Mouse (Mus musculus): ENCODE data around the gene Cabin1. TPM values are rescaled to one million over a fixed set of nuclear protein-coding genes. Genes with fewer than 3 reads are reported as not detected.
A peak's percentile ranks its signal among the peaks of the same experiment; 100 is the strongest.

Gene Cabin1
- polyA plus RNA-seq, 1 experiment from 2014 or later, result 34.0 TPM

DNA sequence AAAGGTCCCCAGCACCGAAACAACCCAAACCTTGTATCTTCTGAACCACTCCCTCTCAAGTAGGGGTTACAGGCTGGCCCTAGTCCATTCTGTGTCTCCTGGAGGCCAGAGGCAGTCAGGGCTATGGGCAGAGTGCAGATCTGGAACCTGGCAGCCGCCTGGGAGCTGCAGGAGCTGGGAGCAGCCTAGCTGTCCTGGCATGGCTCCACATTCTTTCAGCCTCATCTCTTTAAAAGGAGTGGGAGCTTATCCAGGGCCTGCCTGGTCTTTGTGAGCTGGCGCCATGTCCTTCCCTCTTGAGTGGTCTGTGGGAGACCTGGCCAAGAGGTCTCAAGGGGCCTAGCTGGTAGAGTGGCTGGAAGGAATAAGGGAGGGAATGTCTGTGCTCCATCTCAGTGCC, 116.8 kb downstream of the Cabin1 start:
- Histone ChIP-seq H3K9ac (replicated peaks; ENCODE audit: low read length) (no peak overlapping the region), H3K36me3 (ENCODE audit: insufficient read depth, low read length) (peaks cover 44% of the 10 kb centered on the region)

DNA sequence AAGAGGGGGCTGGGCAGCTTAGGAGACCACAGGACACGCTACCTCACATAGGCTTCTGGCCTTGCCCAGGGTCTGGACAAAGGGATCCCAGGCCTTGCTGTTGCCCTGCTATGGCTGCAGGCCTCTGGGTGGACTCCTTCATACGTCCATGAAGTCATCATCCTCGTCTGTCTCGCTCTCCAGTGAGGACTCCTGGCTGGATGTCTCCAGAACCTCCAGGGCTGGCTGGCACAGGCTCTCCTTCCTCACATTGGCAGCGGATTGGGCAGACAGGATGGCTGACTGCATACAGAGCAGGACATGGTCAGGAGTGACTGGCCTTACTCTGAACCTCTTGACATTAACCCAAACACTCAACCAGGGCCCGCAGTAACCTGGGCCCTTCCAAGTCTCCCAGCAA, 117.7 kb downstream of the Cabin1 start:
- H3K36me3 ChIP-seq (ENCODE audit: insufficient read depth, low read length), result peaks cover 35% of the 10 kb centered on the region
- H3K9me3 ChIP-seq (ENCODE audit: low read length), result no peaks in the 10 kb centered on the region
- WGBS, result 93% methylated on average over 6 of the region's 6 CpGs
- no peaks in the 10 kb centered on the region for H3K27me3 ChIP-seq (ENCODE audit: insufficient read depth, low read length)
- H3K4me2 ChIP-seq (replicated peaks; ENCODE audit: low read depth, low read length), result no peak overlapping the region
- H3K4me1 ChIP-seq (ENCODE audit: insufficient read depth, low read length), result peaks cover 9% of the 10 kb centered on the region; the same call in 1 of the 2 replicates
- H3K4me3 ChIP-seq (ENCODE audit: low read length), result no peak overlapping the region
- H3K27ac ChIP-seq (ENCODE audit: low read length), result no peak overlapping the region
- H3K9ac ChIP-seq (replicated peaks; ENCODE audit: low read length), result no peak overlapping the region
- ATAC-seq (ENCODE audit: low FRiP score, low TSS enrichment), result no peak

More for the DNA sequence above, 116.8 kb downstream of the Cabin1 start:
- no peaks in the 10 kb centered on the region for H3K27me3 ChIP-seq (ENCODE audit: insufficient read depth, low read length)
- WGBS, result 84% methylated on average over 3 of the region's 3 CpGs
- H3K4me2 ChIP-seq (replicated peaks; ENCODE audit: low read depth, low read length), result no peak overlapping the region
- H3K9me3 ChIP-seq (ENCODE audit: low read length), result no peaks in the 10 kb centered on the region
- H3K4me3 ChIP-seq (ENCODE audit: low read length), result no peak overlapping the region
- ATAC-seq (ENCODE audit: low FRiP score, low TSS enrichment), result no peak
- peaks cover 9% of the 10 kb centered on the region; the same call in 1 of the 2 replicates for H3K4me1 ChIP-seq (ENCODE audit: insufficient read depth, low read length)
- H3K27ac ChIP-seq (ENCODE audit: low read length), result no peak overlapping the region

DNA sequence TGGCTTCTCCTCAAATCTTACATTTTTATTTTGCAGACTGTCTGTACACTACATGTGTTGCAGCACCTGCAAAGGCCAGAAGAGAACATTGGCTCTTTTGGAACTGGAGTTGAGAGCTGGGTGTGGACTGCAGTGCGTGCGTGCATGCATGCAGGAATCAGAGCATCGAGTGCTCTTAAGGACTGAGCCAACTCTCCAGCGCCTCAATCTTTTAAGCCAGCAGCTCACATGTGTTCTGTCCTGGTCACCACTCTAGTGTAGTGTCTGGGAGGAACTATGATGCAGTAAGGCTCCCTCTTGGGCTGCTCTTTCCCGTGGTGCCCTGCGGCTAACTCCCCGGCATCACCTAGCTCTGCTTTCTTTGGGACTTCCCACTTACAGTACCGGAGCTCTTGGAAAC, 118.5 kb downstream of the Cabin1 start:
- Histone ChIP-seq H3K9ac (replicated peaks; ENCODE audit: low read length) (no peak overlapping the region), H3K4me1 (ENCODE audit: insufficient read depth, low read length) (peaks cover 9% of the 10 kb centered on the region; the same call in 1 of the 2 replicates), H3K4me2 (replicated peaks; ENCODE audit: low read depth, low read length) (no peak overlapping the region), H3K9me3 (ENCODE audit: low read length) (no peaks in the 10 kb centered on the region), H3K4me3 (ENCODE audit: low read length) (no peak overlapping the region), H3K27me3 (ENCODE audit: insufficient read depth, low read length) (no peaks in the 10 kb centered on the region), H3K27ac (ENCODE audit: low read length) (no peak overlapping the region), H3K36me3 (ENCODE audit: insufficient read depth, low read length) (peaks cover 27% of the 10 kb centered on the region)
- WGBS, result 93% methylated on average over 8 of the region's 8 CpGs
- ATAC-seq (ENCODE audit: low FRiP score, low TSS enrichment), result no peak

DNA sequence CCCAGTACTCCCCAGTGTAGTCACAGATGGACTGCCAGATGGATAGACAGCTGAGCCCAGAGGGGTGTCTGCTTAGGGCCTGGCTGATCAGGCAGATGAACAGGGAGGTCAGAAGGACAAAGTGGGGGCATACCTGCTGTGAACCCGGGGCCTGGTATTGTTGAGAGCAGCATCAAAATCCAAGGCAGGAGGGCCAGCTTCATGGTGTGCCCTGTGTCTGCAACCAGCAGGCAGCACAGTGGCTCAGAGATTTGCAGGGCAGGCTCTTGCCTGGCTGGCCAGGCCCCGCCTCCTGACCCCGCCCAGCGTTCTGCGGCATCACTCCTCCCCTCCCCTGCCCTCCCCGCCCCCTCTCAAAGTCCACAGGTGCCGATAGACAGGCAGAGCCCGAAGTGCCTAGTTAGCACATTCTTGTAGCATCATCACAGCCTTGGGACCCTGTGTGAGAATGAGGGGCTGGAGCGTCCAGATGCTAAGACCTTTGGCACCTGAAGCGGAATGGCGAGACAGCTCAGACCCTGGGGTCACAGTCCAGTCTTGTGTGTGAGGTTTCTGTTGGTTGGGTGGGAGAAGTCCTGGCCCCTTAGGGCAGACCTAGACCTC, 120.3 kb downstream of the Cabin1 start, which contains the start of gene Susd2:
TSS of gene Susd2 (minus strand) at position 268 of the 603 bp plus-strand sequence.
- peak within 1 kb of the TSS; percentile 78 for H3K27ac ChIP-seq (ENCODE audit: low read length)
- peak within 1 kb of the TSS; percentile 43 for H3K4me2 ChIP-seq (replicated peaks; ENCODE audit: low read depth, low read length)
- peaks cover 16% of the 10 kb centered on the region; the same call in 1 of the 2 replicates for H3K36me3 ChIP-seq (ENCODE audit: insufficient read depth, low read length)
- ATAC-seq (ENCODE audit: low FRiP score, low TSS enrichment), result peak; percentile 89
- H3K9ac ChIP-seq (replicated peaks; ENCODE audit: low read length), result peak within 1 kb of the TSS; percentile 47
- H3K9me3 ChIP-seq (ENCODE audit: low read length), result no peaks in the 10 kb centered on the region
- no peaks in the 10 kb centered on the region for H3K27me3 ChIP-seq (ENCODE audit: insufficient read depth, low read length)
- 6% methylated on average over 11 of the region's 11 CpGs for WGBS
- H3K4me1 ChIP-seq (ENCODE audit: insufficient read depth, low read length), result peaks cover 9% of the 10 kb centered on the region; the same call in 1 of the 2 replicates
- peak within 1 kb of the TSS; percentile 17 for H3K4me3 ChIP-seq (ENCODE audit: low read length)

DNA sequence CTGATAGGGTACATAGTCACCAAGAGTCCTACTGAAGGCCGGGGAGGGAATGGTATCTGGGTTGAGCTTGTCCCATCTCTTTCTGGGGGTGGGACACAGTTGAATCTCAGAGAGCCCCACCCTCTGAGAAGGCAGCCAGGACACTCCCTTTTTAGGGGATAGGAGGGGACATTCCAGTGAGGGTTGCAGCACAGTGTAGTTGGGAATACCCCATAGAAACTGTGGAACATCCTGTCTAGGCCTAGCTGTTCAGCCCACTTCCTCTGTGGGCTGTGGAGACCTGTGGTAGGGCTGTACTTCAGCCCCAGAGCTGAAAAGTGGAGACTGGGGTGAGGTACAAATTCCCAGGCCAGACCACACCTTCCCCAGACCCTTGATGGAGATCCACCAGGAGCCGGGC, 121.2 kb downstream of the Cabin1 start:
- peaks cover 10% of the 10 kb centered on the region; the same call in 1 of the 2 replicates for H3K36me3 ChIP-seq (ENCODE audit: insufficient read depth, low read length)
- H3K4me3 ChIP-seq (ENCODE audit: low read length), result no peak overlapping the region; the same call in 1 of the 2 replicates
- H3K27me3 ChIP-seq (ENCODE audit: insufficient read depth, low read length), result no peaks in the 10 kb centered on the region
- H3K9me3 ChIP-seq (ENCODE audit: low read length), result no peaks in the 10 kb centered on the region
- peaks cover 9% of the 10 kb centered on the region; the same call in 1 of the 2 replicates for H3K4me1 ChIP-seq (ENCODE audit: insufficient read depth, low read length)
- no peak overlapping the region; the same call in 1 of the 2 replicates for H3K27ac ChIP-seq (ENCODE audit: low read length)
- H3K4me2 ChIP-seq (replicated peaks; ENCODE audit: low read depth, low read length), result peak overlapping the region; percentile 43
- peak overlapping the region; percentile 47; the same call in 1 of the 2 replicates for H3K9ac ChIP-seq (replicated peaks; ENCODE audit: low read length)
- WGBS, result 85% methylated on average over 2 of the region's 2 CpGs
- ATAC-seq (ENCODE audit: low FRiP score, low TSS enrichment), result no peak

DNA sequence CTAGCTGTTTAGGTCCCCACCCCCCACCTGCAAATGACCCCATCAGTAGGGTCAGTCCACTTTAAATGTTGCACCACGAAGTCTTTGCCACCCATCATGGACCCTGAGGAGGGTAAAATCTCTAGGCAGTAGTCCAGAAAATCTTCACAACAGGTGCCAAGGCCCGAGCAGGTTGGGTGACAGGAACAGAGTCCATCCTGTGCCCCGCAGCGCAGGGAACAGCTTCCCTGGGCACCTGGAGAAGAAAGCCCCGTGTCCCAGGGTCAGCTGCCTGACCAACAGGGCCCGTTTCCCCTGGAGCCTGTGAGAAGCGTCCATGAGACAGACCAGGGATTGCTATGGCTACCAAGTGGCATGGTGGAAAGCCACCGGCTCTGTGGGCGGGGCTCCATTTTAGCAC, 121.7 kb downstream of the Cabin1 start:
- H3K27ac ChIP-seq (ENCODE audit: low read length), result no peak overlapping the region
- WGBS, result 79% methylated on average over 9 of the region's 9 CpGs
- H3K9me3 ChIP-seq (ENCODE audit: low read length), result no peaks in the 10 kb centered on the region
- H3K4me3 ChIP-seq (ENCODE audit: low read length), result no peak overlapping the region
- peak overlapping the region; percentile 43; the same call in 1 of the 2 replicates for H3K4me2 ChIP-seq (replicated peaks; ENCODE audit: low read depth, low read length)
- no peaks in the 10 kb centered on the region for H3K27me3 ChIP-seq (ENCODE audit: insufficient read depth, low read length)
- H3K4me1 ChIP-seq (ENCODE audit: insufficient read depth, low read length), result peaks cover 9% of the 10 kb centered on the region; the same call in 1 of the 2 replicates
- H3K9ac ChIP-seq (replicated peaks; ENCODE audit: low read length), result no peak overlapping the region
- no peak for ATAC-seq (ENCODE audit: low FRiP score, low TSS enrichment)
- peaks cover 10% of the 10 kb centered on the region; the same call in 1 of the 2 replicates for H3K36me3 ChIP-seq (ENCODE audit: insufficient read depth, low read length)

DNA sequence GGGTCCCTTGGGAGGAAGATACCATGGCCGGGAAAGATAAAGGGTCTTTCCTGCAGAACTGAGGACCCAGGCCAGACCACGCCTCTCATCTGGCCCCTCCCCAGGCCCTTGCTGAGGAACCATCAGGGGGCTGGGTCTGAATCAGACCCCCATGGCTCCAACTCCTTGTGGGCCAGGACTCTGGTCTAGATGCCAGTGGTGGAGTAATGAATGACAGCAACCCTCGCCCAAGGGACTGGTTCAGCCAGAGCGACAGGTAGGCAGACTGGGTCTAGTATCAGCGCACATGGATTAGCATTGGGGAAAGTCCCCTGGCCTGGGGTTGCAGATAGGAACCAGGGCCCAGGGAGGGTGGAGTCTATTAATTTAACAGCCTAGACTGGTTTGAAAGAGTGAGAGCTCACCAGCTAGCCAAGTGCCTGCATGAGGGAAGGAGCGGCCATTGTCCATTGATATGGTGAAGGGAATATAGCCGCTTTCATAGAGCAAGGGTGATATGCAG, 122.4 kb downstream of the Cabin1 start:
- H3K4me1 ChIP-seq (ENCODE audit: insufficient read depth, low read length), result peaks cover 9% of the 10 kb centered on the region; the same call in 1 of the 2 replicates
- no peak overlapping the region for H3K9ac ChIP-seq (replicated peaks; ENCODE audit: low read length)
- H3K27ac ChIP-seq (ENCODE audit: low read length), result no peak overlapping the region
- no peak overlapping the region for H3K4me2 ChIP-seq (replicated peaks; ENCODE audit: low read depth, low read length)
- H3K4me3 ChIP-seq (ENCODE audit: low read length), result no peak overlapping the region
- no peak for ATAC-seq (ENCODE audit: low FRiP score, low TSS enrichment)
- H3K9me3 ChIP-seq (ENCODE audit: low read length), result no peaks in the 10 kb centered on the region
- WGBS, result 90% methylated on average over 7 of the region's 7 CpGs
- no peaks in the 10 kb centered on the region for H3K27me3 ChIP-seq (ENCODE audit: insufficient read depth, low read length)
- peaks cover 5% of the 10 kb centered on the region; the same call in 1 of the 2 replicates for H3K36me3 ChIP-seq (ENCODE audit: insufficient read depth, low read length)

DNA sequence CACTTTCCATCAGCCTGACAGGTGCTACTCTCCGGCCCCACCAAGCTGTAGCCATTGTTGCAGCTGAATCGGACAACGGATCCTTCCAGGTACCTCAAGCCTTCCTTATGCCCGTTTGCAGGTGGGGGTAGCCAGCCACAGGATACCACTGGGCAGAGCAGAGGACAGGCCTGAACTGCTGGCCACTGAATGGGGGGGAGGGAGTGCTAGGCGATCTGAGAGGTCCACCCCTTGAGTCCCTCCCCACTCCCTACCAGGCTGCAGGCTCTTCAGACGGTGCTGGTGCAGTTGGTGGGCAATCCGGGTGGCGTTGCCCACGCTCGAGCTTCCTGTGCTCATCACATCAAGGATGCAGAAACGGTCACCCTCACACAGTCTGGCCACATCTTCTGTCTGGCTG, 126.4 kb downstream of the Cabin1 start:
- 92% methylated on average over 11 of the region's 11 CpGs for WGBS
- H3K9me3 ChIP-seq (ENCODE audit: low read length), result no peaks in the 10 kb centered on the region
- H3K36me3 ChIP-seq (ENCODE audit: insufficient read depth, low read length), result no peaks in the 10 kb centered on the region
- H3K9ac ChIP-seq (replicated peaks; ENCODE audit: low read length), result no peak overlapping the region
- no peaks in the 10 kb centered on the region for H3K4me1 ChIP-seq (ENCODE audit: insufficient read depth, low read length)
- no peak overlapping the region for H3K4me2 ChIP-seq (replicated peaks; ENCODE audit: low read depth, low read length)
- ATAC-seq (ENCODE audit: low FRiP score, low TSS enrichment), result no peak
- H3K27me3 ChIP-seq (ENCODE audit: insufficient read depth, low read length), result no peaks in the 10 kb centered on the region
- no peak overlapping the region for H3K27ac ChIP-seq (ENCODE audit: low read length)
- H3K4me3 ChIP-seq (ENCODE audit: low read length), result no peak overlapping the region

DNA sequence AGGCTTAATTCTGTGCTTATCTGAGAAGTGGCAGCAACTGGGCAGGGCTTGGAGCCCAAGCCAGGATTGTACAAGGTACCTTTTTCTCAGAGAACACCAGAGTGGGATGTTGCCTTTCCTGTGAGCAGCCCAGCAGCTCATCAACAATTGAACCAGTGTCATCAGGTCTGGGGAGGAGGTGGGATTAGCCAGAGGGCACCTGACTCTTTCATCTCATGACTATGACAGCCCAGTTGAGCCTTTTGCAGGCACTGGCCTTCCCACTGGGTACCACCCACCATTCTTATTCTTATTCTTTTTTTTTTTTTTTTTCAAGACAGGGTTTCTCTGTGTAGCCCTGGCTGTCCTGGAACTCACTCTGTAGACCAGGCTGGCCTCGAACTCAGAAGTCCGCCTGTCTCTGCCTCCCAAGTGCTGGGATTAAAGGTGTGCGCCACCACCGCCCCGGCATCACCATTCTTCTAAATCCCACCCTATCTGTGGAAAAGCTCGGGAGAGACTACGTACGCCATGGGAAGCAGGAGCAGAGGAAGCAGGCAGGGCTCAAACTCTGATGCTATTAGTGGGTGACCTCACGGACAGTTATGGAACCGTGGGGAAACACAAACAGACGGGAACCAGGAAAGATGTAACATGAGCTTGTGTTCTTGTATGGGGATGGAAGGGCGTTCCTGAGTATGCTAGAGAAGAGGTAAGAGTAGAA, 127.9 kb downstream of the Cabin1 start:
- WGBS, result 80% methylated on average over 12 of the region's 12 CpGs
- Histone ChIP-seq H3K9me3 (ENCODE audit: low read length) (no peaks in the 10 kb centered on the region), H3K36me3 (ENCODE audit: insufficient read depth, low read length) (no peaks in the 10 kb centered on the region), H3K27me3 (ENCODE audit: insufficient read depth, low read length) (no peaks in the 10 kb centered on the region), H3K4me3 (ENCODE audit: low read length) (no peak overlapping the region), H3K4me2 (replicated peaks; ENCODE audit: low read depth, low read length) (no peak overlapping the region), H3K9ac (replicated peaks; ENCODE audit: low read length) (no peak overlapping the region), H3K27ac (ENCODE audit: low read length) (no peak overlapping the region), H3K4me1 (ENCODE audit: insufficient read depth, low read length) (no peaks in the 10 kb centered on the region)
- no peak; the same call in 1 of the 2 replicates for ATAC-seq (ENCODE audit: low FRiP score, low TSS enrichment)
